Mouse (Mus musculus) forebrain, embryonic 10.5 days (tissue): ENCODE data around the gene Dscam. TPM values are rescaled to one million over a fixed set of nuclear protein-coding genes. Genes with fewer than 3 reads are reported as not detected.

Source experiments
- DNase-seq: peaks from one replicate; pipeline ENCODE4 v3.0.0-alpha.2; 2017; ENCODE audit warnings: low spot score; ENCODE audit errors: extremely low spot score
- H3K27ac ChIP-seq: fragments of 300-500 bp; sonication (generic); 2 replicates; pipeline ENCODE4 v1.5.1; 2016; ENCODE audit warnings: mild to moderate bottlenecking
- H3K27me3 ChIP-seq: fragments of 300-500 bp; sonication (generic); 2 replicates; pipeline ENCODE4 v1.6.1; 2016; ENCODE audit warnings: mild to moderate bottlenecking; ENCODE audit not compliant: poor library complexity, severe bottlenecking
- H3K36me3 ChIP-seq: fragments of 300-500 bp; sonication (generic); replicated peaks from 2 replicates; pipeline ENCODE4 v1.6.1; 2016; ENCODE audit warnings: mild to moderate bottlenecking, moderate library complexity
- H3K4me1 ChIP-seq: fragments of 300-500 bp; sonication (generic); 2 replicates; pipeline ENCODE4 v1.6.1; 2016
- H3K4me3 ChIP-seq: fragments of 300-500 bp; sonication (generic); 2 replicates; pipeline ENCODE4 v1.5.1; 2016; ENCODE audit warnings: mild to moderate bottlenecking, moderate library complexity
- H3K9me3 ChIP-seq: fragments of 300-500 bp; sonication (generic); 2 replicates; pipeline ENCODE4 v1.6.1; 2016; ENCODE audit warnings: mild to moderate bottlenecking, moderate library complexity
- WGBS: fragments of 180-500 bp; shearing (Covaris S2); methylation state at CpG from one replicate; pipeline ENCODE4 v1.1.7; 2016; 5-methylcytosine and 5-hydroxymethylcytosine counted together
- polyA plus RNA-seq: library from polyadenylated mRNA; unstranded; fragments of >200 nt; fragmentation: Nextera tagmentation; extraction: Ambion mirVana; gene quantifications from 2 replicates; pipeline ENCODE4 v1.2.1, GENCODE M21; 2016

The Dscam gene
- polyA plus RNA-seq, 1 experiment from 2014 or later = 0.21 TPM

DNA sequence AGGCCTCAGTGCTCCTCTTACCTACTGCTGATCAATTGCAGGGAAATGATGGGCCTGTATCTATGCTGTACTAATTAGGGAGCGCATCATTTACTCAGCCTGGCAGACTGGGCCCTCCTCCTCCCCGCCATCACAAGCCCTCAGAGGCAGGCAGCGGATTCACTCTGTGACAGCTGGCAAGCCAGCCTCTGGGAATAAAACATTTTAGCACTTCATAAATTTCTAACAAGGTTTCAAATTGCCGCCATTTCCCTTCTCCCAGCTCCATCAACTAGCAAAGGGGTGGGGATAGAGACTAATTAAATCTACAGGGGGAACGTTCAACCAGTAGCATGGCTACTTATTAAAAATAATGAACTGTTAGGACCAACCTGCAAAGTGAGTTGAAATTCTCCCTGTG lies 72.0 kb downstream of the Dscam start:
- H3K4me3 ChIP-seq = no peak overlapping the region
- no peak for DNase-seq
- no peaks in the 10 kb centered on the region for H3K27me3 ChIP-seq
- no peaks in the 10 kb centered on the region for H3K36me3 ChIP-seq
- 83% methylated on average over 5 of the region's 5 CpGs for WGBS
- no peaks in the 10 kb centered on the region for H3K9me3 ChIP-seq
- no peak overlapping the region for H3K27ac ChIP-seq
- peaks cover 16% of the 10 kb centered on the region; the same call in 1 of the 2 replicates for H3K4me1 ChIP-seq

GRCm38 (mm10) chr16:97096709-97097108 lies 73.8 kb downstream of the Dscam start:
- peaks cover 16% of the 10 kb centered on the region; the same call in 1 of the 2 replicates for H3K4me1 ChIP-seq
- no peaks in the 10 kb centered on the region for H3K36me3 ChIP-seq
- DNase-seq = no peak
- no peak overlapping the region for H3K4me3 ChIP-seq
- H3K27ac ChIP-seq = no peak overlapping the region
- H3K27me3 ChIP-seq = no peaks in the 10 kb centered on the region
- WGBS = 96% methylated on average over 2 of the region's 2 CpGs
- H3K9me3 ChIP-seq = no peaks in the 10 kb centered on the region

GRCm38 (mm10) chr16:97095496-97095895 lies 75.1 kb downstream of the Dscam start:
- H3K27ac ChIP-seq = no peak overlapping the region
- DNase-seq = no peak
- no peak overlapping the region for H3K4me3 ChIP-seq
- no peaks in the 10 kb centered on the region for H3K9me3 ChIP-seq
- no peaks in the 10 kb centered on the region for H3K36me3 ChIP-seq
- H3K4me1 ChIP-seq = peaks cover 16% of the 10 kb centered on the region; the same call in 1 of the 2 replicates
- H3K27me3 ChIP-seq = no peaks in the 10 kb centered on the region
- WGBS = 95% methylated on average over 1 of the region's 1 CpGs

- Histone ChIP-seq H3K9me3 (no peaks in the 10 kb centered on the region), H3K4me1 (no peaks in the 10 kb centered on the region), H3K4me3 (no peak overlapping the region), H3K27me3 (no peaks in the 10 kb centered on the region), H3K27ac (no peak overlapping the region), H3K36me3 (no peaks in the 10 kb centered on the region)
- DNase-seq = no peak
- WGBS = 74% methylated on average over 3 of the region's 3 CpGs
These were observed 81.2 kb downstream of the Dscam start for GRCm38 (mm10) chr16:97089339-97089738.

DNA sequence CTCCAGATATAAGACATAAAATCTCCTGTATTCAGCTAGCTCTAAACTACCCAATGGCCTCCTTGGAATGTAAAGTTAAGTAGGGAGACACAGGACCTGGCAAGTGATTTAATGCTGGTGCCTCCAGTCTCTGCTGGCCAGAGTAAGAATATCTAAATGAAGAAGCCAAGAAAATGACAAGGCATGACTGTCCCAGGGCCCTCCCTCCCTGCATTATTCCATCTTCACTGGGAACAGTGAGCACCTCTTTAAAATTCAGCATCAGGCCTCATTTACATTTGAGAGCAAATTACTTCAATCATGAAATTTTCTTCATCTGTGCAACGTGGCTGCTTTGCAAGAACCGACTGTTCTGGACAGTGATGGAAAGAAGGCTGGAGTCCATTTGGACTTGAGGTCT lies 86.9 kb downstream of the Dscam start:
- Histone ChIP-seq H3K4me3 (no peak overlapping the region), H3K9me3 (no peaks in the 10 kb centered on the region), H3K4me1 (no peaks in the 10 kb centered on the region), H3K36me3 (no peaks in the 10 kb centered on the region), H3K27ac (no peak overlapping the region), H3K27me3 (no peaks in the 10 kb centered on the region)
- DNase-seq = no peak
- WGBS = 81% methylated on average over 2 of the region's 2 CpGs

GRCm38 (mm10) chr16:97075920-97076572 lies 94.5 kb downstream of the Dscam start:
- H3K36me3 ChIP-seq = no peaks in the 10 kb centered on the region
- no peaks in the 10 kb centered on the region for H3K27me3 ChIP-seq
- H3K9me3 ChIP-seq = no peaks in the 10 kb centered on the region
- DNase-seq = no peak
- 87% methylated on average over 4 of the region's 4 CpGs for WGBS
- no peak overlapping the region for H3K27ac ChIP-seq
- H3K4me1 ChIP-seq = no peaks in the 10 kb centered on the region
- no peak overlapping the region for H3K4me3 ChIP-seq

DNA sequence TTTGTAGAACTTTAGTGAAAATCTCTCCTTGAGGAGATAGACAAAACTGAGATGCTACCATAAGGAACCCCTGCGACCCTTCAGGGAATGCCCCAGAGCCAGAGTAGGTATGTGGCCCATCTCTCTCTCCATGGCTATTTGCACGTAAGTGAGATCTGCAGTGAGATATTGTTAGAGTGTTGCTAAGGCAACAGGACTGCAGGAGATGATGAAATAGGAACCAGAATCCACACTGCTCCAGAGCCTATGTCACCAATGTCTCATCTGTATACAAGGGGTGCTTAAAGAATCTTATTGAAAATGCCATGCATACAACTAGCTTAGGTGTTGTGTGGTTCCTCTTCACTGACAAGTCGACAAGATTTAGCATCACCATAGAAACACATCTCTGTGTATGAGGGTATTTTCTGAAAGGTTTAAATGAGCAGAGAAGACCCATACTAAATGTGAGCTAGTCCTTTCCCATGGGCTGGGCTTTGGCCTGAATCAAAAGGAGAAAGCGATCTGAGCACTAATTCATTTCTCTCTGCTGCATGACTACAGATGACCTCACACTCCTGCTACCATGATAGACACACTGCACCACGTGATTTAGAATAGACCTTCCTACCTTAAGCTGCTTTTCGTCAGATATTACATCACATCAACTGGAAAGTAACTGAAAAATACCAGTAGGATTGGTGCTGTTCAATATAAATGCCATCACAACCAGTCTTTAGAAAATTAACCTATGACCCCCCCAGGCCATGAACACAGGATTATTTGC lies 95.2 kb downstream of the Dscam start:
- Histone ChIP-seq H3K27ac (no peak overlapping the region), H3K9me3 (no peaks in the 10 kb centered on the region), H3K4me1 (no peaks in the 10 kb centered on the region), H3K36me3 (no peaks in the 10 kb centered on the region), H3K27me3 (no peaks in the 10 kb centered on the region), H3K4me3 (no peak overlapping the region)
- DNase-seq = no peak
- WGBS = 82% methylated on average over 6 of the region's 6 CpGs

GRCm38 (mm10) chr16:97073847-97074246 lies 96.7 kb downstream of the Dscam start:
- Histone ChIP-seq H3K9me3 (no peaks in the 10 kb centered on the region), H3K4me3 (no peak overlapping the region), H3K27ac (no peak overlapping the region), H3K36me3 (no peaks in the 10 kb centered on the region), H3K27me3 (no peaks in the 10 kb centered on the region), H3K4me1 (no peaks in the 10 kb centered on the region)
- no peak for DNase-seq
- 96% methylated on average over 1 of the region's 1 CpGs for WGBS

- H3K9me3 ChIP-seq = no peaks in the 10 kb centered on the region
- no peak overlapping the region for H3K27ac ChIP-seq
- DNase-seq = no peak
- H3K4me3 ChIP-seq = no peak overlapping the region
- 97% methylated on average over 2 of the region's 2 CpGs for WGBS
- no peaks in the 10 kb centered on the region for H3K36me3 ChIP-seq
- no peaks in the 10 kb centered on the region for H3K4me1 ChIP-seq
- no peaks in the 10 kb centered on the region for H3K27me3 ChIP-seq
These were observed 97.9 kb downstream of the Dscam start for GRCm38 (mm10) chr16:97072624-97073023.

DNA sequence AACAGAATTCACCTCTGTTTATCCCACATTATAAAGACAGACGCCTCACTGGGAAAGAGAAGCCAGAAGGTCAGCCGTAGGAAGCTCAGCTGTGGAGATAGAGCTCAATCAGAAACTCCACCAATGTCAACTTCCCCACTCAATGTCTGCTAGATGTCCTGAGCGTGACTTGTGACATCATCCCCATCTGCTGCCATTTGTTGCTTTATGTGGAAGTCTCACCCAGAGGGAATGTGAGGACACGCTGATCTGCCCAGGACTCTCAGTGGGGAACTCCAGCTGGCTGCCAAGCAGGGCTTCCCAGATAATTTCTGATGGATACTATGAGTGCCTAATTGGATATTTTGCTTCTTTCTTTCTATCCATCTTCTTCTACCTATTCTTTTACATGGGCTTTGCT lies 103.7 kb downstream of the Dscam start:
- Histone ChIP-seq H3K4me1 (no peaks in the 10 kb centered on the region), H3K4me3 (no peak overlapping the region), H3K27me3 (no peaks in the 10 kb centered on the region), H3K36me3 (no peaks in the 10 kb centered on the region), H3K27ac (no peak overlapping the region), H3K9me3 (no peaks in the 10 kb centered on the region)
- WGBS = 83% methylated on average over 4 of the region's 4 CpGs
- no peak for DNase-seq

- peaks cover 3% of the 10 kb centered on the region; the same call in 1 of the 2 replicates for H3K4me1 ChIP-seq
- WGBS = 95% methylated on average over 3 of the region's 3 CpGs
- no peaks in the 10 kb centered on the region for H3K9me3 ChIP-seq
- H3K27ac ChIP-seq = no peak overlapping the region
- H3K4me3 ChIP-seq = no peak overlapping the region
- DNase-seq = no peak
- H3K36me3 ChIP-seq = no peaks in the 10 kb centered on the region
- no peaks in the 10 kb centered on the region for H3K27me3 ChIP-seq
These were observed 108.3 kb downstream of the Dscam start for GRCm38 (mm10) chr16:97062207-97062606.

DNA sequence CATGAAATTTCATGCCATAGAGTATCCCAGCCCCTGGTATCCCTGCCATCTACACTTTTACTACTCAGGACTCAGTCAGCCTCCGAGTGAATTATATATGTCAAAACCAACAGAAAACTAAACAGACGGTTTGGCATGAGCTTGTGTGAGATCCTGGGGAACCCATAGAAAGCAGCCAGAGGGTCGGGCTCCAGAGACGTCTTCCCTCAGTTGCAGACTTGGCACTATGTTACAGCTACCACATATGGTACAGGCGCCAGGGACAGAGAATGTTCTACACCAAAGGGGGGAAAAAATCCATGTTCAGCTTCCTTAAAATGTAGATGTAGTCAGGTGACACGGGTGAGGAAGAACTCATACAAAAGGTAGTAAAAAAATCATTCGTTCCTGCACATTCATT lies 109.2 kb downstream of the Dscam start:
- Histone ChIP-seq H3K27me3 (no peaks in the 10 kb centered on the region), H3K4me3 (no peak overlapping the region)
- 90% methylated on average over 7 of the region's 7 CpGs for WGBS

DNA sequence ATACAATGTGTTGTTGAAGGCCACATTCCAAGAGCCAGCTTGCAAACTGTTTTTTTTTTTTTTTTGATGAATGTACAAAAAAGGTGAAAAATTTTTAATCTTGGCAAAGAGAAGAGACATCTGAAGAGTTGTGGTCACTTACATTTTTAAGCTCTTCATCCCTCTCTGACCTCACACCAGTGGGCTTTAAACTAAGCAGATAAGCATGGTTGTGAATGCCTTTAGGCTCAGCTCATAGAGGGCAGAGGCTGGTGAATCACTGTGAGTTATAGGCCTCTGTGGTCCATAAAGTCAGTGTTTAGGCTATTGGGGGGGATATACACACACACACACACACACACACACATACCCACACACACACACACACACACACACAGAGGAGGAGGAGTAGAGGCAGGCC lies 109.8 kb downstream of the Dscam start:
- H3K27ac ChIP-seq = no peak overlapping the region
- H3K36me3 ChIP-seq = no peaks in the 10 kb centered on the region
- no peaks in the 10 kb centered on the region for H3K9me3 ChIP-seq
- H3K4me3 ChIP-seq = no peak overlapping the region
- no peak for DNase-seq
- H3K4me1 ChIP-seq = peaks cover 3% of the 10 kb centered on the region; the same call in 1 of the 2 replicates
- no peaks in the 10 kb centered on the region for H3K27me3 ChIP-seq

More for the DNA sequence above, 109.2 kb downstream of the Dscam start:
- no peak overlapping the region for H3K27ac ChIP-seq
- no peaks in the 10 kb centered on the region for H3K9me3 ChIP-seq
- no peak for DNase-seq
- peaks cover 3% of the 10 kb centered on the region; the same call in 1 of the 2 replicates for H3K4me1 ChIP-seq
- H3K36me3 ChIP-seq = no peaks in the 10 kb centered on the region
